Mouse (Mus musculus): ENCODE measurements around the gene Palm2. TPM values are rescaled to one million over a fixed set of nuclear protein-coding genes. Genes with fewer than 3 reads are reported as not detected.

Gene Palm2
- polyA plus RNA-seq, 1 experiment = 0.95 TPM

DNA sequence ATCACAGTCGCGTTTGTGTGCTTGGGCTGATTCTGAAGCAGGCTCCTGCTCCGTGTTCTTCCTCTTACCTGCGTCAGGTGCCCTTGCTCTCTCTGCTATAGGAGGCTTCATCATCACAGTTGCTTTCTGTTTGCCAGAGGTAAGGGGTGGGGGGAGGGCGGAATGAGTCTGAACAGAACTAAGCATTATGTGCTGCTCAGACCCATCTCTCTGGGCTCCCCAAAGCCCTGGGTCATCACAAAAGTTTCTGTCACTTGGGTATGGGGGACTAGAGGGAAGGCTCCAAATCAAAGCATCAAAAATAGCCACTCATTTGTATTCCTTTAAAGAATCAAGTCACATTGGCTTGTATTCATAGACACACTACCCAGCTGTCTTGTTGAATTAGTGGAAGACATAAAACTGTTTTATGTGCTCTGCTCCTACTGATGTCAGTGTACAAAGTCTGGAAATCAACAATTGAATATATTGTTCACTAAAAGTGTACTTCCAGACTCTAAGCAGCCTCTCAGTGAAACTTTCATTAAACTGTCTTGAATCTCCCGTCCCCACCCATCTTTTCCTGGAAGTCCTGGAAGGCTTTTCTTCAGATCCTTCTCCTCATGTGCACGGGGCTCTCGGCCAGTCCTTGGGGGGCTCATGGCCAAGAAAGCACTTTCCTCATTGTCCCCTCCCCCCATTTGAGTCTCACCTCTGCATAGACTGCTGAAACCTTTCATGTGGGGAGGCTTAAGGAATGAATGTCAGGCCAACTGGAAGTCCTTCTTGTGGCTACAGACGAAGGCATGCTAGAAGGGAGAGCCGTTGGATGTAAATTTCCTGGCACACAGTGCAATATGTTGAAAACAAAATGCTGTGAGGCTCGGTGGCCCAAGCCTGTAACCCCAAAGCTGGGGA is 269.8 kb downstream of the Palm2 start:
- no peak overlapping the region for H3K27ac ChIP-seq (ENCODE audit: insufficient read depth, low read depth, low read length)
- H3K4me3 ChIP-seq (ENCODE audit: insufficient read depth, low read length) = no peak overlapping the region
- H3K4me1 ChIP-seq (ENCODE audit: control insufficient read depth, insufficient read depth, low read length) = no peaks in the 10 kb centered on the region
- no peak for TF ChIP-seq POLR2A (IDR thresholded peaks at IDR 0.05; ENCODE audit: borderline replicate concordance, low read depth, low read length)
- TF ChIP-seq CTCF (IDR thresholded peaks at IDR 0.05; ENCODE audit: low read depth, low read length) = no peak

DNA sequence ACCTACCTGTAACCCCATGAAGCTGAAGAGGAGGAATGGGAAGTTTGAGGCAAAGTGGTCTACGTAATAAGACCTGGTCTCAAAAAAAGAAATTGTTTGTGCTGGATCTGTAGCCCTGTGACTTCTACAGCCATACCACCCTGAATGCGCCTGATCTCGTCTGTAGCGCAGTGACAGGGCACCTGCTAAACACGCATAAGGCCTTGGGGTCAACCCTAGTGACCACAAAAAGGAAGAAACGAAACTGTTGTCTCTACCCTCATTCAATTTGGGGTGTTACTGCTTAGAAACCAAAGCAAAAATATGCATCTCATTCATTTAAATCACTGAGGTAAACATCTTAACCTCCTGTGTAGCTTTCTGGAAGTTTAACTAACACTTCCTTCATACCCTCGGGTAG is 270.5 kb downstream of the Palm2 start:
- Histone ChIP-seq H3K4me1 (ENCODE audit: control insufficient read depth, insufficient read depth, low read length) (no peaks in the 10 kb centered on the region), H3K4me3 (ENCODE audit: insufficient read depth, low read length) (no peak overlapping the region), H3K27ac (ENCODE audit: insufficient read depth, low read depth, low read length) (no peak overlapping the region)
- TF ChIP-seq CTCF (IDR thresholded peaks at IDR 0.05; ENCODE audit: low read depth, low read length) (no peak), POLR2A (IDR thresholded peaks at IDR 0.05; ENCODE audit: borderline replicate concordance, low read depth, low read length) (no peak)

DNA sequence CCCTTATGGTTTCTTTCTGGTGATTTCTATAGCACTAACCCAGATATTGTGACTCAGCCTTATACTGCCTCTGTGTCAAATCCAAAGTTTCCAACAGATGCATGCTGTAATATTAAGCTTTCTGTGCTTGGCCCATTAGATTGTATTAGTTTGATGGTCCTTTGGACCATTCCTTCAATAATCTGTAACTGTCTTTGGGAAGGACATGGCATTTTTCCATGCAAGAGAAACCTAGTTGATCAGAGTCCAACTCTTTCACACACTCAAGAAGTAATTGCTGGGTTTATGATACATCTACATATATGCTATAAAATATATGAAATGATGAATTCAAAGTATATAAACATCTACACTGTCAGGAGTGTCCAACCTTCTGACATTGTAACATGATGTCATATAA is 281.8 kb downstream of the Palm2 start:
- no peak overlapping the region for H3K4me3 ChIP-seq (ENCODE audit: insufficient read depth, low read length)
- no peak overlapping the region for H3K27ac ChIP-seq (ENCODE audit: insufficient read depth, low read depth, low read length)
- TF ChIP-seq CTCF (IDR thresholded peaks at IDR 0.05; ENCODE audit: low read depth, low read length) = no peak
- no peak for TF ChIP-seq POLR2A (IDR thresholded peaks at IDR 0.05; ENCODE audit: borderline replicate concordance, low read depth, low read length)
- H3K4me1 ChIP-seq (ENCODE audit: control insufficient read depth, insufficient read depth, low read length) = no peaks in the 10 kb centered on the region

DNA sequence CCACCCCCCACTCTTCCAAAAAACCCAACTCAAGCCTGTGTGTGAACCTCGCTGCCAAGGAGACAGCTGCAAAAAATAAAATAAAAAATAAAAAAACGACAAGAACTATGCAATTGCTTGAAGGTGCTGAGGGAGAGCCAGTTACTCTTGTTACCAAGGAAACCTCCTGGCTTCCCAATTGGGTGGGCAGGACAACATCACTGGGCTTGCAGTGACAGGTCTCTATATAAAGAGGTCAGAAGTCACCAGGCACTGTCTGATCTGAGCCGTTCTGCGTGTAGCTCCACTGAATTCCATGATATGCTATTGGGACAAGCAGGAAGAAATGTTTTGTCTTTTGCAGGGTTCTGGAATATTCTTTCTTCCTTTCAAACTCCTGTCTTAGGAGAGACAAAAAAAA is 282.7 kb downstream of the Palm2 start:
- Histone ChIP-seq H3K27ac (ENCODE audit: insufficient read depth, low read depth, low read length) (no peak overlapping the region), H3K4me3 (ENCODE audit: insufficient read depth, low read length) (no peak overlapping the region), H3K4me1 (ENCODE audit: control insufficient read depth, insufficient read depth, low read length) (no peaks in the 10 kb centered on the region)
- no peak for TF ChIP-seq POLR2A (IDR thresholded peaks at IDR 0.05; ENCODE audit: borderline replicate concordance, low read depth, low read length)
- TF ChIP-seq CTCF (IDR thresholded peaks at IDR 0.05; ENCODE audit: low read depth, low read length) = no peak

DNA sequence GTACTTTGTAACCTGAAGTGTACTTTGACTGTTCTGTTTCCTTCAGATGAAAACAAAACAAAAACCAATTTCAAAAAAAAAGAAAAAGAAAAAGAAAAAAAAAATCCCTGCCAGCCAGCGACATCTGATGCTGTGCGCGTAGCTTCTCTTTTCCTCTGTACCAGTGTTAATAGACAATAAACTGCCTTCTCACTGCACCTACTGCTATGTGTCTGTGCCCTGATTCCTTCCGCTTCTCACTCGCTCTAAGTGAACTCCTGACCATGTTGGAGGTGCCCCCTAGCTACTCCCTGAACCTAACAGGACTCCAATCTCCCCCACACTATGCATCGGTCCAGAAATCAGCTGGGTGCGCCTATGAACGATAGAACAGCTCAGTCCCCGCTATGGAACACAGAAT is 283.3 kb downstream of the Palm2 start, which contains the start of gene Akap2:
Akap2 (plus strand) TSS at position 304 of the 400 bp plus-strand sequence.
- Histone ChIP-seq H3K27ac (ENCODE audit: insufficient read depth, low read depth, low read length) (no peak within 1 kb of the TSS), H3K4me1 (ENCODE audit: control insufficient read depth, insufficient read depth, low read length) (no peaks in the 10 kb centered on the region), H3K4me3 (ENCODE audit: insufficient read depth, low read length) (no peak within 1 kb of the TSS)
- TF ChIP-seq CTCF (IDR thresholded peaks at IDR 0.05; ENCODE audit: low read depth, low read length) (no peak), POLR2A (IDR thresholded peaks at IDR 0.05; ENCODE audit: borderline replicate concordance, low read depth, low read length) (no peak)

DNA sequence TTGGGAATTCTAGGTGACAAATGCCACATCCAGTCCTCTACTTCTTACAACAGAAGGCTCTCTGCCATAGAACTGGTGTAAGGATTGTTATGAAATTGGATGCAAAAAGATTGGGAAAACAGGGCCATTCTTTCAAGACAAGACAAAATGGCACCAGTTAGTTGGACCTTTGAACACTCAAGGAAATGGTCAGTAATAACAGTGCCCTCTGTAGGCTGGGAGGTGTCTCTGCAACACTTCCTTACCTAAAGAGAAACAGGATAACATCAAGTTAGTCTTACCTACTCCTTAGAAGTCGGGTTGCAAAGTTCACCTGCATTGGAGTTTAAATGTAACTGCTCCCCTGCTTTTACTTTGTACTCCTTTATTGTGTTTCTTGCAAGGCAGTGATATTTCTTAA is 285.3 kb downstream of the Palm2 start:
- Histone ChIP-seq H3K4me3 (ENCODE audit: insufficient read depth, low read length) (no peak overlapping the region), H3K4me1 (ENCODE audit: control insufficient read depth, insufficient read depth, low read length) (no peaks in the 10 kb centered on the region), H3K27ac (ENCODE audit: insufficient read depth, low read depth, low read length) (no peak overlapping the region)
- TF ChIP-seq CTCF (IDR thresholded peaks at IDR 0.05; ENCODE audit: low read depth, low read length) = no peak
- TF ChIP-seq POLR2A (IDR thresholded peaks at IDR 0.05; ENCODE audit: borderline replicate concordance, low read depth, low read length) = no peak

DNA sequence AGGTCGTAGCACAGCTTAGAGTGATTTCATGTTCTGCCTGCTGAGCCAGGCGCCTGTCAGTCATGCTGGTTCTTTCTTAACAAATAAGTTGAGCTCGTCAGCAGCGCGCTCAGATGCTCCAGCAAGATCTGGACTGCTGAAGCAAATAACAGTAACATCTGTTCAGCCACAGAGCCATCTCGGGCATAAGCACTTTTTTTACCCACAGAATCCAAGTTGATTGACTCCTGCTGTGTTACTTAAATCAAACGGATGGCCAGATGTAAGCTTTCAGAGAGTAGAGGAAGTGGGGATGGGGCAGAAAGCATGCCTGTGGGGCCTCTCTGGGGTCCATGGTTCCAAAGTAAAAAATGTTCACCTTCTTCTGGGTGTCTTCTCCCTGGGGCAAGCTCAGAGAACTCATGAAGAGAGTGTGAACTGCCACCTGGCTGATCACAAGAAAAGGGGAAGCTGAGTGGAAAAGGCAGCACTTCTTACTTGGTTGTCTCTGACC is 286.9 kb downstream of the Palm2 start:
- Histone ChIP-seq H3K4me3 (ENCODE audit: insufficient read depth, low read length) (no peak overlapping the region), H3K27ac (ENCODE audit: insufficient read depth, low read depth, low read length) (no peak overlapping the region), H3K4me1 (ENCODE audit: control insufficient read depth, insufficient read depth, low read length) (no peaks in the 10 kb centered on the region)
- TF ChIP-seq CTCF (IDR thresholded peaks at IDR 0.05; ENCODE audit: low read depth, low read length) = no peak
- no peak for TF ChIP-seq POLR2A (IDR thresholded peaks at IDR 0.05; ENCODE audit: borderline replicate concordance, low read depth, low read length)

DNA sequence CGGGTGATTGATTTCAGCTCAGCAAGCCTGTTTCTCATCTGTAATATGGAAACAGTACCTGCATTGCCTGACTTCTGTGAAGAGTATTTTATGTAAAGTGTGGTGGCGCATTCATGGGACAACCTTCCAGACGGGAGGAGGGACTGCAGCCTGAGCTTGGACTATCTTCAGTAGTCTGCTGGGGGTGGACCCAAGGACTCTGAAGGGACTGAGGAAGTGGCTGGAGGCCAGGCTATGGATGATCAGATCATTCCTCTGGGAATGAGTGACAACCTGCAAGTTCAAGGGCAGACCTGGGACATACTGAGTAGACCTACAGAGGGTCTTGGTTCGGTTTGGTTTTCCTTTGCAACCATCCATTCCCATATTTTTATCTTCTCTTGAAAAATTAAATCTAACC is 288.2 kb downstream of the Palm2 start:
- H3K4me3 ChIP-seq (ENCODE audit: insufficient read depth, low read length) = no peak overlapping the region
- TF ChIP-seq POLR2A (IDR thresholded peaks at IDR 0.05; ENCODE audit: borderline replicate concordance, low read depth, low read length) (no peak), CTCF (IDR thresholded peaks at IDR 0.05; ENCODE audit: low read depth, low read length) (no peak)
- H3K27ac ChIP-seq (ENCODE audit: insufficient read depth, low read depth, low read length) = no peak overlapping the region
- H3K4me1 ChIP-seq (ENCODE audit: control insufficient read depth, insufficient read depth, low read length) = no peaks in the 10 kb centered on the region

DNA sequence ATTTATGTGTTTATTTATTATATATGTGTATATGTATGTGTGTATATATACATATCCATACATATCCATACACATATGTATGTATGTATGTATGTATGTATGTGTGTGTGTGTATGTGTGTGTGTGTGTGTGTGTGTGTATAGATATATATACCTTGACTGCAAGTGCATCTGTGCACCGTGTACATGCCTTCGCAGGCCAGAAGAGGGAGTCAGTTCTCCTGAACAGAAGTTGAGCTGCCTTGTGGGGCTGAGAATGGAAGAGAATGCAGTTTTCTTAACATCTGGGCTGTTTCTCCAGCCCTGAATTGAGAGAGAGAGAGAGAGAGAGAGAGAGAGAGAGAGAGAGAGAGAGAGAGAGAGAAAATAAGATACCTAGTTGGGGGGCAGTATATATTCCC is 289.6 kb downstream of the Palm2 start:
- TF ChIP-seq CTCF (IDR thresholded peaks at IDR 0.05; ENCODE audit: low read depth, low read length) = no peak
- TF ChIP-seq POLR2A (IDR thresholded peaks at IDR 0.05; ENCODE audit: borderline replicate concordance, low read depth, low read length) = no peak
- no peak overlapping the region for H3K27ac ChIP-seq (ENCODE audit: insufficient read depth, low read depth, low read length)
- no peaks in the 10 kb centered on the region for H3K4me1 ChIP-seq (ENCODE audit: control insufficient read depth, insufficient read depth, low read length)
- H3K4me3 ChIP-seq (ENCODE audit: insufficient read depth, low read length) = no peak overlapping the region

DNA sequence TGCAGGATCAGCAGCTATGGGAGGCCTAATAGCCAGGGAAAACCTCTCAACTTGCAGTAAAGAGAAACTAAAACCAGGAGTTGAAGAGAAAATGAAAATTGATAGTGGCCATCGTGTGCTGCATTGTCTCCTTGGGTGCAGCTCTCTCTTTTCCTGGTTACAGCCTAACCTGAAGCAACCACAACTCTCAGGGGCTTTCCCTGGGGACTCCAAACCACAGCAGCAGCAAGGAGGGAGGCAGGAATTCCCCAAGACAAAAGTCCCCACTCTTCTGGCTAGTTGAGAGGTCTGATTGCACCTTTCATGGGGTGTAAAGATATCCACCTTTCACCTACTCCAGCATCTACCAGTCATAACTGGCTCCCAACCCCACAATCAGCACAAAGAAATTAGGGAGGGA is 291.5 kb downstream of the Palm2 start:
- Histone ChIP-seq H3K27ac (ENCODE audit: insufficient read depth, low read depth, low read length) (no peak overlapping the region), H3K4me1 (ENCODE audit: control insufficient read depth, insufficient read depth, low read length) (no peaks in the 10 kb centered on the region), H3K4me3 (ENCODE audit: insufficient read depth, low read length) (no peak overlapping the region)
- TF ChIP-seq CTCF (IDR thresholded peaks at IDR 0.05; ENCODE audit: low read depth, low read length) (no peak), POLR2A (IDR thresholded peaks at IDR 0.05; ENCODE audit: borderline replicate concordance, low read depth, low read length) (no peak)
